Mouse (Mus musculus): ENCODE data around the gene Unc45b. TPM values are rescaled to one million over a fixed set of nuclear protein-coding genes. Genes with fewer than 3 reads are reported as not detected.

Gene Unc45b
- polyA plus RNA-seq, 1 experiment from 2014 or later: 7.3 TPM

- no peaks in the 10 kb centered on the region for H3K9me3 ChIP-seq (ENCODE audit: low read length)
These were observed 20.0 kb upstream of the Unc45b start, which contains the start of gene Rad51d for GRCm38 (mm10) chr11:82890342-82890762. Gene Rad51d, minus strand, starts transcription at chr11:82890614.

GRCm38 (mm10) chr11:82891936-82892335 is 18.4 kb upstream of the Unc45b start, which contains the start of gene Fndc8:
Gene Fndc8, plus strand, starts transcription at chr11:82892124.
- Histone ChIP-seq H3K27me3 (ENCODE audit: insufficient read depth, low read length) (peaks cover 8% of the 10 kb centered on the region; the same call in 1 of the 2 replicates), H3K36me3 (ENCODE audit: insufficient read depth, low read length) (no peaks in the 10 kb centered on the region), H3K27ac (ENCODE audit: low read length) (no peak within 1 kb of the TSS), H3K9me3 (ENCODE audit: low read length) (no peaks in the 10 kb centered on the region), H3K4me1 (ENCODE audit: insufficient read depth, low read length) (peaks cover 17% of the 10 kb centered on the region), H3K4me2 (replicated peaks; ENCODE audit: low read depth, low read length) (no peak within 1 kb of the TSS), H3K9ac (replicated peaks; ENCODE audit: low read length) (0 out of 2 replicates have a peak within 1 kb of the TSS, but pooled peaks have one; percentile 31), H3K4me3 (ENCODE audit: low read length) (no peak within 1 kb of the TSS)
- WGBS: 44% methylated on average over 7 of the region's 7 CpGs
- no peak for ATAC-seq (ENCODE audit: low FRiP score, low TSS enrichment)

More at GRCm38 (mm10) chr11:82890342-82890762, 20.0 kb upstream of the Unc45b start, which contains the start of gene Rad51d:
- H3K27me3 ChIP-seq (ENCODE audit: insufficient read depth, low read length): peaks cover 8% of the 10 kb centered on the region; the same call in 1 of the 2 replicates
- H3K4me2 ChIP-seq (replicated peaks; ENCODE audit: low read depth, low read length): peak within 1 kb of the TSS; percentile 79
- H3K4me3 ChIP-seq (ENCODE audit: low read length): peak within 1 kb of the TSS; percentile 67
- H3K4me1 ChIP-seq (ENCODE audit: insufficient read depth, low read length): peaks cover 17% of the 10 kb centered on the region
- peak within 1 kb of the TSS; percentile 52 for H3K27ac ChIP-seq (ENCODE audit: low read length)
- peak within 1 kb of the TSS; percentile 80 for H3K9ac ChIP-seq (replicated peaks; ENCODE audit: low read length)
- ATAC-seq (ENCODE audit: low FRiP score, low TSS enrichment): peak; percentile 93
- no peaks in the 10 kb centered on the region for H3K36me3 ChIP-seq (ENCODE audit: insufficient read depth, low read length)
- 0% methylated on average over 26 of the region's 26 CpGs for WGBS

- Histone ChIP-seq H3K4me3 (ENCODE audit: low read length) (no peak overlapping the region), H3K9ac (replicated peaks; ENCODE audit: low read length) (no peak overlapping the region), H3K4me1 (ENCODE audit: insufficient read depth, low read length) (no peaks in the 10 kb centered on the region), H3K4me2 (replicated peaks; ENCODE audit: low read depth, low read length) (no peak overlapping the region), H3K27ac (ENCODE audit: low read length) (no peak overlapping the region), H3K9me3 (ENCODE audit: low read length) (no peaks in the 10 kb centered on the region), H3K36me3 (ENCODE audit: insufficient read depth, low read length) (peaks cover 30% of the 10 kb centered on the region), H3K27me3 (ENCODE audit: insufficient read depth, low read length) (no peaks in the 10 kb centered on the region)
- no peak for ATAC-seq (ENCODE audit: low FRiP score, low TSS enrichment)
- 76% methylated on average over 10 of the region's 10 CpGs for WGBS
These were observed 12.9 kb upstream of the Unc45b start for GRCm38 (mm10) chr11:82897478-82897877.

GRCm38 (mm10) chr11:82899720-82900119 is 10.6 kb upstream of the Unc45b start:
- Histone ChIP-seq H3K4me2 (replicated peaks; ENCODE audit: low read depth, low read length) (no peak overlapping the region), H3K9me3 (ENCODE audit: low read length) (no peaks in the 10 kb centered on the region), H3K4me1 (ENCODE audit: insufficient read depth, low read length) (no peaks in the 10 kb centered on the region), H3K27ac (ENCODE audit: low read length) (no peak overlapping the region), H3K4me3 (ENCODE audit: low read length) (no peak overlapping the region), H3K9ac (replicated peaks; ENCODE audit: low read length) (no peak overlapping the region), H3K27me3 (ENCODE audit: insufficient read depth, low read length) (no peaks in the 10 kb centered on the region), H3K36me3 (ENCODE audit: insufficient read depth, low read length) (peaks cover 53% of the 10 kb centered on the region)
- WGBS: 97% methylated on average over 5 of the region's 5 CpGs
- ATAC-seq (ENCODE audit: low FRiP score, low TSS enrichment): no peak

GRCm38 (mm10) chr11:82901606-82902310 is 8.6 kb upstream of the Unc45b start:
- Histone ChIP-seq H3K27me3 (ENCODE audit: insufficient read depth, low read length) (no peaks in the 10 kb centered on the region), H3K36me3 (ENCODE audit: insufficient read depth, low read length) (peaks cover 72% of the 10 kb centered on the region), H3K27ac (ENCODE audit: low read length) (no peak overlapping the region), H3K4me2 (replicated peaks; ENCODE audit: low read depth, low read length) (no peak overlapping the region), H3K9me3 (ENCODE audit: low read length) (no peaks in the 10 kb centered on the region), H3K4me3 (ENCODE audit: low read length) (no peak overlapping the region), H3K9ac (replicated peaks; ENCODE audit: low read length) (no peak overlapping the region), H3K4me1 (ENCODE audit: insufficient read depth, low read length) (0 out of 2 replicates have a peak, but pooled peaks cover 1% of the 10 kb centered on the region)
- 95% methylated on average over 20 of the region's 20 CpGs for WGBS
- no peak for ATAC-seq (ENCODE audit: low FRiP score, low TSS enrichment)

- peaks cover 66% of the 10 kb centered on the region for H3K36me3 ChIP-seq (ENCODE audit: insufficient read depth, low read length)
- ATAC-seq (ENCODE audit: low FRiP score, low TSS enrichment): no peak
- no peak overlapping the region for H3K4me2 ChIP-seq (replicated peaks; ENCODE audit: low read depth, low read length)
- no peak overlapping the region for H3K27ac ChIP-seq (ENCODE audit: low read length)
- H3K4me1 ChIP-seq (ENCODE audit: insufficient read depth, low read length): peaks cover 11% of the 10 kb centered on the region
- H3K27me3 ChIP-seq (ENCODE audit: insufficient read depth, low read length): no peaks in the 10 kb centered on the region
- H3K9me3 ChIP-seq (ENCODE audit: low read length): no peaks in the 10 kb centered on the region
- H3K9ac ChIP-seq (replicated peaks; ENCODE audit: low read length): no peak overlapping the region
- no peak overlapping the region for H3K4me3 ChIP-seq (ENCODE audit: low read length)
- 64% methylated on average over 8 of the region's 8 CpGs for WGBS
These were observed 5.4 kb upstream of the Unc45b start for GRCm38 (mm10) chr11:82904952-82905351.

GRCm38 (mm10) chr11:82905816-82906215 is 4.5 kb upstream of the Unc45b start:
- Histone ChIP-seq H3K4me1 (ENCODE audit: insufficient read depth, low read length) (peaks cover 11% of the 10 kb centered on the region), H3K4me2 (replicated peaks; ENCODE audit: low read depth, low read length) (no peak overlapping the region), H3K27ac (ENCODE audit: low read length) (no peak overlapping the region), H3K9ac (replicated peaks; ENCODE audit: low read length) (no peak overlapping the region), H3K27me3 (ENCODE audit: insufficient read depth, low read length) (no peaks in the 10 kb centered on the region), H3K36me3 (ENCODE audit: insufficient read depth, low read length) (peaks cover 57% of the 10 kb centered on the region), H3K4me3 (ENCODE audit: low read length) (no peak overlapping the region), H3K9me3 (ENCODE audit: low read length) (no peaks in the 10 kb centered on the region)
- 94% methylated on average over 5 of the region's 5 CpGs for WGBS
- ATAC-seq (ENCODE audit: low FRiP score, low TSS enrichment): no peak

- Histone ChIP-seq H3K4me1 (ENCODE audit: insufficient read depth, low read length) (peaks cover 11% of the 10 kb centered on the region), H3K4me3 (ENCODE audit: low read length) (peak within 1 kb of the TSS; percentile 93), H3K36me3 (ENCODE audit: insufficient read depth, low read length) (peaks cover 37% of the 10 kb centered on the region), H3K27me3 (ENCODE audit: insufficient read depth, low read length) (no peaks in the 10 kb centered on the region), H3K9ac (replicated peaks; ENCODE audit: low read length) (peak within 1 kb of the TSS; percentile 88), H3K4me2 (replicated peaks; ENCODE audit: low read depth, low read length) (peak within 1 kb of the TSS; percentile 87), H3K27ac (ENCODE audit: low read length) (no peak within 1 kb of the TSS), H3K9me3 (ENCODE audit: low read length) (no peaks in the 10 kb centered on the region)
- peak; percentile 78; the same call in 1 of the 2 replicates for ATAC-seq (ENCODE audit: low FRiP score, low TSS enrichment)
- 1% methylated on average over 73 of the region's 73 CpGs for WGBS
These were observed 2.4 kb upstream of the Unc45b start, which contains the start of gene Nle1 for GRCm38 (mm10) chr11:82907651-82908607. Gene Nle1, minus strand, starts transcription at chr11:82908411.

GRCm38 (mm10) chr11:82908608-82908989 is 1.8 kb upstream of the Unc45b start:
- H3K4me1 ChIP-seq (ENCODE audit: insufficient read depth, low read length): peaks cover 11% of the 10 kb centered on the region
- peak overlapping the region; percentile 93 for H3K4me3 ChIP-seq (ENCODE audit: low read length)
- WGBS: 59% methylated on average over 7 of the region's 10 CpGs

More at GRCm38 (mm10) chr11:82908608-82908989, 1.8 kb upstream of the Unc45b start:
- H3K9me3 ChIP-seq (ENCODE audit: low read length): no peaks in the 10 kb centered on the region
- peaks cover 31% of the 10 kb centered on the region for H3K36me3 ChIP-seq (ENCODE audit: insufficient read depth, low read length)
- peak overlapping the region; percentile 87 for H3K4me2 ChIP-seq (replicated peaks; ENCODE audit: low read depth, low read length)
- ATAC-seq (ENCODE audit: low FRiP score, low TSS enrichment): no peak
- H3K27me3 ChIP-seq (ENCODE audit: insufficient read depth, low read length): peaks cover 6% of the 10 kb centered on the region
- peak overlapping the region; percentile 88; the same call in 1 of the 2 replicates for H3K9ac ChIP-seq (replicated peaks; ENCODE audit: low read length)
- H3K27ac ChIP-seq (ENCODE audit: low read length): no peak overlapping the region

All from kidney, embryonic 16.5 days (tissue).